Mouse (Mus musculus) liver, adult 2 months (tissue): ENCODE data around the gene Fbxl2. TPM values are rescaled to one million over a fixed set of nuclear protein-coding genes. Genes with fewer than 3 reads are reported as not detected.

ENCODE experiments used
- DNase-seq: peaks from one replicate; pipeline ENCODE4 v3.0.0-alpha.2; 2011; ENCODE audit warnings: low read depth, low spot score; ENCODE audit errors: extremely low read depth
- H3K27ac ChIP-seq: fragments of 200-500 bp; replicated peaks from 2 replicates; pipeline ENCODE4 v1.5.1; 2012; ENCODE audit warnings: low read depth, mild to moderate bottlenecking, control low read depth, inconsistent platforms, low read length; ENCODE audit not compliant: insufficient read depth
- H3K27me3 ChIP-seq: fragments of 200-500 bp; 2 replicates; pipeline ENCODE4 v1.6.1; 2012; ENCODE audit warnings: mild to moderate bottlenecking, moderate library complexity, low read length, inconsistent platforms; ENCODE audit not compliant: control insufficient read depth, insufficient read depth
- H3K36me3 ChIP-seq: fragments of 200-500 bp; 2 replicates; pipeline ENCODE4 v1.6.1; 2012; ENCODE audit warnings: low read length, inconsistent platforms; ENCODE audit not compliant: control insufficient read depth, insufficient read depth
- H3K4me1 ChIP-seq: fragments of 200-500 bp; 2 replicates; pipeline ENCODE4 v1.6.1; 2011; ENCODE audit warnings: low read length; ENCODE audit not compliant: control insufficient read depth, insufficient read depth
- H3K4me3 ChIP-seq: fragments of 200-500 bp; 2 replicates; pipeline ENCODE4 v1.5.1; 2011; ENCODE audit warnings: low read depth, mild to moderate bottlenecking, control low read depth, low read length, moderate library complexity; ENCODE audit not compliant: insufficient read depth
- H3K79me2 ChIP-seq: fragments of 200-500 bp; 2 replicates; pipeline ENCODE4 v1.6.1; 2012; ENCODE audit warnings: inconsistent platforms, mild to moderate bottlenecking, low read length, moderate library complexity; ENCODE audit not compliant: control insufficient read depth, insufficient read depth
- H3K9ac ChIP-seq: fragments of 200-500 bp; 2 replicates; pipeline ENCODE4 v1.6.1; 2012; ENCODE audit warnings: low read depth, mild to moderate bottlenecking, control low read depth, inconsistent platforms, low read length
- CTCF ChIP-seq: fragments of 200-500 bp; IDR thresholded peaks from 2 replicates; pipeline ENCODE4 v1.5.1; 2011; ENCODE audit warnings: low read depth, low read length, control low read depth
- POLR2A ChIP-seq: fragments of 200-500 bp; IDR thresholded peaks from 2 replicates; pipeline ENCODE4 v1.6.1; 2011; ENCODE audit warnings: low read length, control low read depth; ENCODE audit not compliant: insufficient read depth; ENCODE audit errors: extremely low read depth
- WGBS: fragments of 180-500 bp; shearing (Covaris S2); methylation state at CpG from one replicate; pipeline ENCODE4 v1.1.7; 2018; 5-methylcytosine and 5-hydroxymethylcytosine counted together
- polyA plus RNA-seq: library from polyadenylated mRNA; depleted of rRNA; stranded (reverse); fragments of >200 nt; gene quantifications from 2 replicates; pipeline ENCODE4 v1.2.3, GENCODE M21; 2012
- total RNA-seq: library from RNA; depleted of rRNA; stranded (reverse); fragments of >200 nt; gene quantifications from 2 replicates; pipeline ENCODE4 v1.2.3, GENCODE M21; 2014

The Fbxl2 gene
- total and polyA plus RNA-seq, 2 experiments = 0.34 TPM; not detected in 1

GRCm38 (mm10) chr9:114026261-114026934, 19.6 kb downstream of the Fbxl2 start:
- H3K27ac ChIP-seq = no peak overlapping the region
- 2% methylated on average over 52 of the region's 52 CpGs for WGBS
- no peak for TF ChIP-seq POLR2A
- no peak for TF ChIP-seq CTCF
- H3K9ac ChIP-seq = peak overlapping the region; percentile 45; the same call in 1 of the 2 replicates
- no peaks in the 10 kb centered on the region for H3K4me1 ChIP-seq
- no peak for DNase-seq
- peaks cover 8% of the 10 kb centered on the region for H3K27me3 ChIP-seq
- peak overlapping the region; percentile 38 for H3K4me3 ChIP-seq
- H3K79me2 ChIP-seq = no peaks in the 10 kb centered on the region
- H3K36me3 ChIP-seq = no peaks in the 10 kb centered on the region

GRCm38 (mm10) chr9:114025846-114026245, 20.1 kb downstream of the Fbxl2 start:
- no peak overlapping the region for H3K4me3 ChIP-seq
- H3K27me3 ChIP-seq = peaks cover 8% of the 10 kb centered on the region
- H3K9ac ChIP-seq = no peak overlapping the region
- no peak overlapping the region for H3K27ac ChIP-seq
- TF ChIP-seq CTCF = no peak
- no peaks in the 10 kb centered on the region for H3K79me2 ChIP-seq
- no peak for DNase-seq
- H3K36me3 ChIP-seq = no peaks in the 10 kb centered on the region
- 30% methylated on average over 8 of the region's 8 CpGs for WGBS
- H3K4me1 ChIP-seq = no peaks in the 10 kb centered on the region

- no peak overlapping the region for H3K27ac ChIP-seq
- no peak for TF ChIP-seq POLR2A
- no peak for TF ChIP-seq CTCF
- 49% methylated on average over 9 of the region's 9 CpGs for WGBS
Measured at GRCm38 (mm10) chr9:114025182-114025581, 20.8 kb downstream of the Fbxl2 start.

GRCm38 (mm10) chr9:114022141-114022540, 23.9 kb downstream of the Fbxl2 start:
- H3K36me3 ChIP-seq = no peaks in the 10 kb centered on the region
- H3K4me1 ChIP-seq = no peaks in the 10 kb centered on the region
- H3K9ac ChIP-seq = no peak overlapping the region
- peaks cover 8% of the 10 kb centered on the region for H3K27me3 ChIP-seq
- no peak for TF ChIP-seq CTCF
- no peak for TF ChIP-seq POLR2A
- no peaks in the 10 kb centered on the region for H3K79me2 ChIP-seq
- no peak for DNase-seq
- WGBS = 62% methylated on average over 4 of the region's 4 CpGs
- no peak overlapping the region for H3K27ac ChIP-seq
- no peak overlapping the region for H3K4me3 ChIP-seq

More at GRCm38 (mm10) chr9:114025182-114025581, 20.8 kb downstream of the Fbxl2 start:
- no peaks in the 10 kb centered on the region for H3K79me2 ChIP-seq
- no peak overlapping the region for H3K4me3 ChIP-seq
- H3K27me3 ChIP-seq = peaks cover 8% of the 10 kb centered on the region
- H3K4me1 ChIP-seq = no peaks in the 10 kb centered on the region
- H3K9ac ChIP-seq = no peak overlapping the region
- H3K36me3 ChIP-seq = no peaks in the 10 kb centered on the region
- no peak for DNase-seq

DNA sequence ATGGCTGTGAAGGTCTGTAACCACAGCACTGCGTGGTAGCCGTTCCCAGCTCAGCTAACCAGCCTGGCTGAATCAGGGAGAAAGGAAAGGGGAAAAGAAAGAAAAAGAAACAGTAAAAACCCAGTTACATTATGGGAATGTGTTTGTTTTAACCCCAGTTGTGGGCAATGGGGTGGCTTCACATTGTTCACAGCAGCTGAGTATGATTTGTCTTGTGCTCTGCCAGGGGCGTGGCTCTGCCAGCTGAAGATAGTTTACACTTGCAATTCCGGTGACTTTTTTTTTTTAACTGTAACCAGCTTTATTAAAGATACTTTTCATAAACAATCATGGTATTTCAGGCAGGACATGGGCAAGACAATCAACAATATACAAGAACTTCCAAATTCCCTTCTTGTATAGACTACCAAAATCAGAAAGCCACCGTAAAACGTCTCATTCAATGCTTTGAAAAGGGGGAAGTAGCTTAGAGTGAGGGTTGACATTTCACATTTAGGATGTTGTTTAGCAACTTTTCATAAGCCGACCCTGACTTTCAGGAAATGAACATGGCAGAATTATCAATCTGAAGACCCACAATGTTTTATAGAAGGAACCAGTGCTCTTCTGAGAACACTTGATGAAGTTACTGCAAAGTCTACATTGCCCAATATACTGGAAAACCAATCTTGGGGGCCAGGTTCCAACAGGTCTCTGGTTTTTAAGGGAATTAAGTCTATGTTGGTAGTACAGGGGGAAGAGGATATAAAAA, 26.8 kb downstream of the Fbxl2 start:
- TF ChIP-seq CTCF (no peak), POLR2A (no peak)

GRCm38 (mm10) chr9:114016402-114016801, 29.6 kb downstream of the Fbxl2 start:
- no peak for DNase-seq
- Histone ChIP-seq H3K27me3 (no peaks in the 10 kb centered on the region), H3K36me3 (no peaks in the 10 kb centered on the region), H3K4me1 (no peaks in the 10 kb centered on the region), H3K9ac (no peak overlapping the region), H3K4me3 (no peak overlapping the region), H3K79me2 (no peaks in the 10 kb centered on the region), H3K27ac (no peak overlapping the region)
- no peak for TF ChIP-seq POLR2A
- no peak for TF ChIP-seq CTCF
- WGBS = 75% methylated on average over 4 of the region's 4 CpGs

More for the DNA sequence above, 26.8 kb downstream of the Fbxl2 start:
- no peak overlapping the region for H3K9ac ChIP-seq
- H3K4me1 ChIP-seq = no peaks in the 10 kb centered on the region
- H3K27ac ChIP-seq = no peak overlapping the region
- DNase-seq = no peak
- no peak overlapping the region for H3K4me3 ChIP-seq
- 80% methylated on average over 7 of the region's 7 CpGs for WGBS
- no peaks in the 10 kb centered on the region; the same call in 1 of the 2 replicates for H3K27me3 ChIP-seq
- H3K36me3 ChIP-seq = no peaks in the 10 kb centered on the region
- H3K79me2 ChIP-seq = no peaks in the 10 kb centered on the region
